Mouse (Mus musculus): ENCODE measurements at regions not wholly inside any gene's neighbourhood (a gene's known extent, or its start where the extent isn't known, plus 50 kb on each side); places are given as distances from the start of the nearest gene placed in this dataset.

- TF ChIP-seq POLR2A (IDR thresholded peaks at IDR 0.05; ENCODE audit: low read depth, low read length) (no peak), CTCF (IDR thresholded peaks at IDR 0.05; ENCODE audit: extremely low read depth, insufficient read depth, insufficient read length, insufficient replicate concordance) (no peak)
Measured at GRCm38 (mm10) chr13:97312420-97313370, 71.8 kb downstream of the Enc1 start.
